Mouse (Mus musculus) adrenal gland, postnatal 14 days (tissue): ENCODE measurements around the gene Cd59b. TPM values are rescaled to one million over a fixed set of nuclear protein-coding genes. Genes with fewer than 3 reads are reported as not detected.
"Not testable (repeated sequence)": the region's sequence is repeated elsewhere in the genome, so short reads cannot be mapped to it uniquely, and the experiment has no call there.

Experiments
- DNase-seq: peaks from one replicate; pipeline ENCODE4 v3.0.0; 2021; ENCODE audit warnings: mixed read lengths
- total RNA-seq: library from RNA; stranded (reverse); gene quantifications from 2 replicates; pipeline ENCODE4 v1.2.3, GENCODE M21; 2021

Cd59b gene
- total RNA-seq, 1 experiment from 2014 or later, result 4.6 TPM

DNA sequence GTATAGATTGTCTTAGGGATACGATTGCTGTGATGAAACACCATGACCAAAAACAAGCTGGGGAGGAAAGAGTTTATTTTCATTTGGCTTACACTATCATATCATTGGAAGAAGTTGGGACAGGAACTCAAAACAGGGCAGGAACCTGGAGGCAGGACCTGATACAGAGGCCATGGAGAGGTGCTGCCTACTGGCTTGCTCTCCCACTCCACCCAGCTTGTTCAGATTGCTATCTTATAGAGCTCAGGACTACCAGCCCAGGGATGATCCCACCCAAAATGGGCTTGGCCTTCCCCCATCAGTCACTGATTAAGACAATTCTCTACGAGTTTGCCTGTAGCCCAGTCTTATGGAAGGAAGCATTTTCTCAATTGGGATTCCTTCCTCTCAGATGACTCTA is 5.5 kb upstream of the Cd59b start:
- no peak for DNase-seq

DNA sequence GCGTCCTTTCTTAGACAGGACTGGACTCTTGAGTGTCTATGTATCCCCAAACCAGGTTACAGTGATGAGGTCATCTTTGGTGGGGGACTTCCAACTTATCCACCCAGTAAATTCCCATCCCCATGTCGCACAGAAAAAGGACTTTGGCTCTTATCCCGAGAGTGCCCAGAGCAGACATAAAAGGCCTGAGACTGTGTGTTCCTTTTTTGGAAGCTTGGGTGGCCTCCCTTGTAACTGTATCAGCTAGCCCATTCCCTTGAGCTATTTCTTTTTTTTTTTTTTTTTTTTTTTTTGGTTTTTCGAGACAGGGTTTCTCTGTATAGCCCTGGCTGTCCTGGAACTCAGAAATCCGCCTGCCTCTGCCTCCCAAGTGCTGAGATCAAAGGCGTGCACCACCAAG is 4.1 kb upstream of the Cd59b start, which contains the start of gene Gm10912:
Gene Gm10912, plus strand, starts transcription at position 301 of the 400 bp plus-strand sequence.
- not testable (repeated sequence) for DNase-seq

DNA sequence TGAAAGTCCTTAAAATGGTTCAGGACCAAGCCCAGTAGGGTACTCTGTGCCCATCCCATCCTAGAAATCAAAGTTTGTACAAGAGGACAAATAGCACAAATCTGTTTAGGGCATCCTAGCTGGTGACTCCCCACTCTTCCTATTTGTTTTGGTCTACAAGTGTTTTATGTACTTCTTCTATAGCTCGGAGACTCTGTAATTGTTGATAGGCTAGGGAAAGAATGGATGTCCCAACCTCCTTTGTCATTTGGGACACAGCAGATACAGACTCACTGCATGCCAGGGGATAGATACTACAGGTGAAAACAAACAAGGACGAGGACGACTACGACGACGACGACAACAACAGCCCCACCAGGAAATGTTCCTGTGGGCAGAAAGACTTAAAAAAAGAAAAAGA is 1.2 kb upstream of the Cd59b start, which contains the start of gene Gm10799:
Gene Gm10799, minus strand, starts transcription at position 101 of the 400 bp plus-strand sequence.
- not testable (repeated sequence) for DNase-seq

DNA sequence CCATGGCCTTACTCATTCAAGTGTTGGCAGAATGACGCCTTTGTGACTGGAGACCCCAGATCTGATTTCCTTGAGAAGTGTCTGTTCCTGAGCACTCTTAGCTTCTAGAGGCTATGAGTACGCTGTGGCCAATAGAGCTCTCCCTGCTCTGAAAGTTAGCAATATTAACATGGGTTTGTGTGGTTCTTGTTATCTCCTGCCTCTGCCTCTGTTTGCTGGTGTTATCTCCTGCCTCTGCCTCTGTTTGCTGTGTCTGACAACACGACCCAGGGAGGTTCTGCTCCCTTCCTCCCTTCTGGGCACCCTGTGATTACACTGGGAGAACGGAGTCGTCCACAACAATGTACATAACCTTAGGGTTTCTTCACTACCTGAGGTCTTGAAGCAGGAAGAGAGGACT is 8.6 kb downstream of the Cd59b start:
- DNase-seq, result not testable (repeated sequence)

DNA sequence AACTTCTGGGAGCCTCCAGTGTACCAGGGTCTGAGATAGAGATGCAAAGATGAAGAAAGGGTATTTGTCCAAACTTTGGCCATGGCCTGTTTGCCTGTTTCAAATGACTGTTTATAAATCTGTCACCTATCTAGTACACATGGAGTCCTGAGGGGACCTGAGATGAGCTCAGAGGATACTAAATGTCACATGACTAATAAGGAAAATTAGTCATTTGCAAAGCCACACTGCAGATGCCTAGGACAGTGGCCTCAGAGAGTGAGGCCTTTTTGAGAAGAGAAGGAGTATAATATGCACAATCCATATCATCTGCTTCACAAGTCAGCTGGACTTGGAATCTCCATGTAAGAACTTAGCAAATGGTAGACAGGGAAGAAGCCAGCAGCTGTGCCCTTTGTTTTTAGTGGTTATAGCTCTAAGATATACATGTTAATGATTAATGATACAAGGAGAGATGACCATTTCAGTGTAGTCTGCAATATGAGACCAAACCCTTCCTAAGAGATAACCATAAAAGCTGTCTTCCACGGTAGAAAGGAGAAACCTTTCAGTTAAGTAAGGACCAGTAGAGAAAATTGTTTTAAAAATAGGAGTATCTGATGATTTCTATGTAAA is 11.9 kb downstream of the Cd59b start:
- not testable (repeated sequence) for DNase-seq

DNA sequence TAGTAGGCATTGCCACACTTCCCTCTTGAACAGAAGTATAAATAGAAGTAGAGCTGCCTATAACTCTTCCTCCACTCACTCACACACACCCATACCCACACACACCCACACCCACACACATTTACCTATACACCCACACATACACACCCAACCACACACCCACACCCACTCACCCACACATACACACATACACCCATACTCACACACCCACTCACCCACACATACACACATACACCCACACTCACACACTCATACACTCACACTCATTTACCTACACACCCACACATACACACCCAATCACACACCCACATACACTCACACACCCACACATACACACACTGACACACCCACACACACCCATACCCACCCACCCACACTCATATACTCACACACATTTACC is 12.8 kb downstream of the Cd59b start:
- DNase-seq, result no peak

DNA sequence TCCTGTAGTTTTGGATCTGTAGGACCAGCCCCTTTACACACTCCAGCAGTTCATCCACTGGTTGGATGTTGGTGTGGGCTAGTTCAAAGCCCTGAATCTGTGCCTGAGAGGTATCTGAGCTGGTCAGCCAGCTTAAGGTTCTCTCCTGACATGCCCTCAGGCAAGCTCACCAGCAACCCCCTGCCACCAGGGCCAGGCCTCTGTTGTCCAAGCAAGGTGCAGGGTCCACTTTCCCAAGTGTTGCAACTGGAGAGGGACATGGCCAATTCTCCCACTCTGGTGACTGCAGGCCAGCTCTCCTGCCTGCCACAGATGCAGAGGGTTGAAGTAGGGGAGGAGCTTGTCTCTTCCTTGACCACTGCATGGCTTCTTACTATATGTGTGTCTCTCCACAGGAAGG is 14.4 kb downstream of the Cd59b start:
- not testable (repeated sequence) for DNase-seq

DNA sequence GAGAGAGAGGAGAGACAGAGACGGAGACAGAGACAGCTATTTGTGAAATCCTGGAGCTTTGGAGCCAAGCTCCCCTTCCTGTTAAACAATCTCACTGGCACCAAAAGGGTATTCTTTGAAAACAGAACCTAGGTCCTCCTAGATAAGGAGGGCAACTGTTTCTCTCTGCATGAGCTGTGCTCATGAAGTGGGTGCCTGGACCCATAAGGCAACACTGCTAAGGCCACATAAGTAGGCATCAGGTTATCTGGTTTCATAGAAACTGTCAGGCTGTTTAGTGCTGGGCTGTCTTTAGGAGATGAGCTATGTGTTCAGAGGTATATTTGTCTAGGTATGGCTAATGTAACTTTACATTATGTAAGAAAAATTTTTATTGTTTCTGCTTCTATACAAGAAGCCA is 17.9 kb downstream of the Cd59b start:
- not testable (repeated sequence) for DNase-seq

DNA sequence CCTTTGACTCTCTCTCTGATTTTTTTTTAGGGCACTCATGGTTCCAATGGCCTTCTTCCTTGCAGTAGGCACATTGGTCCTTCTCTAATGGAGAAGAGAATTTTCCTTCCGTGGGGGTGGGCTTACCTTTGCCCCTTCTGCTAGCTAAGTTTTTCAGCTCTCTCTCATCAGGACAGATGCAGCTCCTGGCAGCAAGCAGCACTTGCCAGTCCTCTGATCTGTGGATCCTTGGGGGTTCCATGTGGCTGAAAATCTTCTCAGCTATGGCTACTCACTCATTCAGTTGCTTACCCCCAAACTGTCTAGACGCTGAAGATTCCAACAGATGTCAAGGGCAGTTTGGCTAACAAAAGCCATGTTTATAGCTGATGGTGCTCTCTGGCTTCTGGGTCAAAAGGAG is 23.7 kb downstream of the Cd59b start:
- DNase-seq, result no peak

DNA sequence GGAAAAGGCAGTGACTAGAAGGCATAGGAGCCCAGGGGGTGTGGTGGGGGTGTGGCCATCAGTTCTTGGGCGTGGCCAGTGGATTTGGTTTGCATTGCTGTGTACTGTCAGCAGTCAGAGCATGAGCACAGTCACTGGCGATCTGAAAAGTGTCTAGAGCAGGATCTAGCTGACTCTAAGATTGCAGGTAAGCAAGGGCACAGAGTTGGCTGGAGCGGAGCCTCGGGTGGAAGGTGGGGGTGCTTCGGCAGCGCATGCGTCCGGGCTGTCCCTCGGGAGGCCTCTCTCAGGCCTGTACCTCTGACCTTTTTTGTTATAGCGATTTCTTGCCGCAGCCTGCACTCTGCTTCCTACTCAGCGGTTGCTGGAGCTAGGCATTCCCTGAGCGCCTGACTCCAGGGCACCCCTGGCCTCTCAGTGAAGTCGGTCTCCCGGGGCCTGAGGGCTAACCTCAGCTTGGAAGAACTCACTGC is 26.1 kb downstream of the Cd59b start, which contains the start of gene Cd59a:
Gene Cd59a, plus strand, starts transcription at position 61 of the 473 bp plus-strand sequence.
- DNase-seq, result peak; percentile 92

DNA sequence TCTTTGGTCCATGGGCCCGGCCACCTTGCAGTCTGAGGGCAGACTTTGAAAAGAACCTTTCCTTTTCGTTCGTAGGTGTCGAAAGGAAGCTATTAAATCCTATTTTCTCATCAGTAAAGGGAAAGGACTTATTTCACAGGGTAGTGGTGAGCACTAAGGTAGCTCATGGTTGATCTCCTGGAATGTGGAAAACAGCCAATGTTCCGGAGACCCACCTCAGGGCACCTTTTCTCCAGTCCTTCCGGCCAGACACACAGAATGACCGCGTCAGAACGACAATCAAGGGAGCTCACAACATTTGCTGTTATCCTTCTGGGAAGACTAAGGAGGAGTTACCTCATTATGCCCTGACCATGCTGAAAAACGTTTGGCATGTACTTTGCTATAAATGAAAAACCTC is 26.6 kb downstream of the Cd59b start:
- no peak for DNase-seq

DNA sequence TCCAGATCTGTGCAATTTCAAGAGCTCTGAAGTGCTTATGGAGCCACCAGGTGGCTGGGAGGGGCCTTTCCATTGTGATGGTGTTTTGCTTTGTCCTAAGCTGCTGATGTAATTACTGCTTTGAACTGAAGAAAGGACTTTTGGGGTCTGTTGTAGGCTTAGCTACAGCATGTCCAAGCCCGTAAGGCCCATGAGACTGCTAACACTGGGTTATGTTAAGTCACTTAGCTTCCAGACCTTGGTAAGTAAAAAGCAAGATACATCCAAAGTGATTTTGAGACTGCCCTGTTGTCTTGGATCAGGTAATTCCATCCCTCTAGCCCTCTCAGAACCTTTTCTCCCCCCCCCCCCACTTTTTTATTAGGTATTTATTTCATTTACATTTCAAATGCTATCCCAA is 27.1 kb downstream of the Cd59b start:
- not testable (repeated sequence) for DNase-seq

DNA sequence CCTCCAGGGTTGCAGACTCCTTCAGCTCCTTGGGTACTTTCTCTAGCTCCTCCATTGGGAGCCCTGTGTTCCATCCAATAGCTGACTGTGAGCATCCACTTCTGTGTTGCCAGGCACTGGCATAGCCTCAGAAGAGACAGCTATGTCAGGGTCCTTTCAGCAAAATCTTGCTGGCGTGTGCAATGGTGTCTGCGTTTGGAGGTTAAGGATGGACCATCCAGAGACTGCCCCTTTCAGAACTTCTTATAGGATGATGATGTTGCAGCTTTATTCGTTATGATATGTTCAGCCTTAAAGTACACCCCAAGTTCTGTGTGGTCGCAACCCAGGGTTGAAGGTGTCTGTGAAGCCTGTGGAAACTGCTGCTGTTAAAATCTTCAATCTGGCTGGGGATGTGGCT is 27.7 kb downstream of the Cd59b start:
- not testable (repeated sequence) for DNase-seq

DNA sequence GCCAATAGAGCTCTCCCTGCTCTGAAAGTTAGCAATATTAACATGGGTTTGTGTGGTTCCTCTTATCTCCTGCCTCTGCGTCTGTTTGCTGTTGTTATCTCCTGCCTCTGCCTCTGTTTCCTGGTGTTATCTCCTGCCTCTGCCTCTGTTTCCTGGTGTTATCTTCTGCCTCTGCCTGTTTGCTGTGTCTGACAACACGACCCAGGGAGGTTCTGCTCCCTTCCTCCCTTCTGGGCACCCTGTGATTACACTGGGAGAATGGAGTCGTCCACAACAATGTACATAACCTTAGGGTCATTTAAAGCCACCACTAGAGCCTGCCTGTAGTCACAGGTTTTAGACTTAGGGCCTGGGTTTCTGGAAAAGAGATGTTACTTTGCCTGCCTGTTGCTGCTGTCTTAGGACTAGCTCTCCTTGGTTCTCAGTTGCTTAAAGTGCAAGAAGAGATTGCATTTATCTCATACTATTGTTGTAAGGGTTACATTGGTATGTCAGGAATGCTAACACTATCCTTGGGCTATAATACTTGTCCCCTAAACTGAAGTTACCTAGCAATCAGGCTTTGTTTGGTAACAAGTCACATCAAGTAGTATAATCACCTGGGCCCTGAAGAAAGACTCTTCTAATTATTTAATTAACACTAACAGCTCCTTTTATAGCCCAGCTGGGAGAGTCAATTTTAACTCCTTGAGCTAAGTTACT is 29.0 kb downstream of the Cd59b start:
- no peak for DNase-seq

DNA sequence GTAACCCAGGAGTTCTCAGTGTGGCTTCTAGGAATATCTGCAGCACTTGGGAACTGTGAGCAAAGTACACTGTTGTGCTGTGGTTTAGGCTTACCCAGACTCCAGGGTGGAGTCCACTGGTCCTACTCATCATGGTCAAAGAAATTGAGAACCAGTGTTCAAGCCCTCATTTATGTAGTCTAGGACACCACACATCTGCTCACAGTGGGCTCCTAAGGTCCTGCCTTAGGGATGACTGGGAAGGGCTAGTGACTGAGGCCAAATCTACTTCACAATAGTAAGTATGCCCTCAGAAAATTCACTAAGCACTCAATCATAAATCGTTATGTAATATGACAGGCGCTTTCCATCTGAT is 29.6 kb downstream of the Cd59b start:
- no peak for DNase-seq

DNA sequence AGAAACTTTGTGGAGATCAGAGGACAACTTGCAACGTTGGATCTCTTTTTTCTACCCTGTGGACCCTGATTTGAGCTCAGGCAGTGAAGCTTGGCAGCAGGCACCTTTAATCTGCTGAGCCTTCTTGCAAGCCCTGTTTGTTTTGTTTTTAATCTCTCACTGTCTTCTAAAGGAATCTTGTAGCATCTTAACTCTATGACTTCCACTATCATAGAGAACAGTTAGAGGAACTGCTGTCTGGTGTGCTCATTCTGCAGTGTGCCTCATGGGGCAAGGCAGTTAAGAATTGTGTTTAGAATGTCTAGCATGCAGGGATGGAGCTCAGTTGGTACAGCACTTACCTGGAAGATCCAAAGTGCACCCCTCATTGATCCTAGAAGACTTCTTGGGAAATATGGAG is 30.3 kb downstream of the Cd59b start:
- no peak for DNase-seq

DNA sequence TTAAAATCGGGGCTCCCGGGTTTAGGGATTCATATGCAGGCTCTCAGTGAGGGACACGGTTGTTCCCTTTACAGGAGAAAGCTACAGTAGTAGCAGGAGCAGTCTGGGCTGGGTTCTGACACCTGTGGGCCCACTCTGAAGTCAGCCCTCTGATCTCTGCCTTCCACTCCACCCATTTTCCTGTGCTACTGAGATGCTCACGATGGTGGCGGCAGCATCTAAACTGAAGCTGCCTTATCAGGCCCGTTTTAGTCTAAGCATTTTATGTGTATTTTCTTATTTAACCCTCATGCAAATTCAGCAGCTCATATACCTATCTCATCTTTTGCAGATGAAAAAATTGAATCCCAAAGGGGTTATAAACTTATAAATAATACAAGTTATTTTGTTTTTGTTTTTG is 35.2 kb downstream of the Cd59b start:
- DNase-seq, result no peak

DNA sequence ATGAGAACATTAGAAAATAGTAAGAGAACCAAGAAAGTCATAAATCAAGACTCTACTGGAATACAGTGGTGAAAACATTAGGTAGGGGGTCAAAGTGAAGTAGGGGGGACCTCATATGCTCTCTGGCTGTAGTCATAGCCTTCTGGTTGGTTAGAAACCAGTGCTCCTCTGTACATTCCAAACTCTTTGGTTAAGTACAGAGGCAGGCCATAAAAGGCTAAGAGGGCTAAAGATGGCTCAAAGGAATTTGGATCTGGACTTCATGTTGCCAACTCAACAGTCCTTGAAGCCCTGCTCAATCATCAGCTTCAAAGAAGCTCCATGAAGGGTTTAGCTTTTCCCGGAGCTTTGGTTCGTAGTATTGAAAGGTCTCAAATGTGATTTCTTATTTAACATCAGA is 39.4 kb downstream of the Cd59b start:
- not testable (repeated sequence) for DNase-seq

DNA sequence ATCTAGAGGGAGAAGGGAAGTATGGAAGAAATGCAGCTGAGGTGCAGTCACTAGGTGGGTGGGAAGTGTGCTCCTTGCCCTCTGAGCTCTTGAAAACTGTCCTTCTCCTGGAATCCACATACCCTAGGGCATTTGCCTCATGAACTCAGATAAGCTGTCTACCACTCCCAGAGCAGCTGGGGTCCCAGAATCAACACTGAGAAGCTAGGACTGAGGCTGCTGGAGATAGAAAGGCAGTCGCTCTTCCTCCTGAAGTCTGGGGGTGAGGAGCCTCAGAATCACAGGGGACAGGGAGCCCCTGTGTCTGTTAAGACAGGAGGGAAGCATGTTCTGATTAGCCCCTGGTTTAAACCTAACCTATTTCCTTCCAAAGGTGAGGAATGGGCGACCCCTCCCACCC is 39.9 kb downstream of the Cd59b start:
- DNase-seq, result no peak

DNA sequence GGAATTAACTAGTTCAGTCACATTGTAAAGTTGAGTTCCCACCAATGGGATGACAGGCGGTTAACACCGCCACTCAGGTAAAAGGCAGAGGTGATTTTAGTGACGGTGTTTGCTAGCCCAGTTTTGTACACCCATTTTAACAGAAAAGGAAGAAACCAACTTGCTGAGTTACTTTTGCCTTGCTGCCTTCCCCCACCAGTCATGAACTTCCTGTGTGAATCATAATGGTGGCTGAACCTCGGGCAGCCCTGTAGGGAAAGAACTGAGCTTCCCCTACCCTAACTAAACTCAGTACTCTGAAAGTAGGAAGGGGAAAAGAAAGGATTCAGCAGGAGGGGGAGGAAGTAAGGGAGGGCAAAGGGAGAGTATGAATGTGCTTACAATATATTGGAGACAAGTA is 40.4 kb downstream of the Cd59b start:
- no peak for DNase-seq

DNA sequence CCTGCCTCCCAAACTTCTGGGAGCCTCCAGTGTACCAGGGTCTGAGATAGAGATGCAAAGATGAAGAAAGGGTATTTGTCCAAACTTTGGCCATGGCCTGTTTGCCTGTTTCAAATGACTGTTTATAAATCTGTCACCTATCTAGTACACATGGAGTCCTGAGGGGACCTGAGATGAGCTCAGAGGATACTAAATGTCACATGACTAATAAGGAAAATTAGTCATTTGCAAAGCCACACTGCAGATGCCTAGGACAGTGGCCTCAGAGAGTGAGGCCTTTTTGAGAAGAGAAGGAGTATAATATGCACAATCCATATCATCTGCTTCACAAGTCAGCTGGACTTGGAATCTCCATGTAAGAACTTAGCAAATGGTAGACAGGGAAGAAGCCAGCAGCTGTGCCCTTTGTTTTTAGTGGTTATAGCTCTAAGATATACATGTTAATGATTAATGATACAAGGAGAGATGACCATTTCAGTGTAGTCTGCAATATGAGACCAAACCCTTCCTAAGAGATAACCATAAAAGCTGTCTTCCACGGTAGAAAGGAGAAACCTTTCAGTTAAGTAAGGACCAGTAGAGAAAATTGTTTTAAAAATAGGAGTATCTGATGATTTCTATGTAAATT is 41.6 kb downstream of the Cd59b start:
- not testable (repeated sequence) for DNase-seq

DNA sequence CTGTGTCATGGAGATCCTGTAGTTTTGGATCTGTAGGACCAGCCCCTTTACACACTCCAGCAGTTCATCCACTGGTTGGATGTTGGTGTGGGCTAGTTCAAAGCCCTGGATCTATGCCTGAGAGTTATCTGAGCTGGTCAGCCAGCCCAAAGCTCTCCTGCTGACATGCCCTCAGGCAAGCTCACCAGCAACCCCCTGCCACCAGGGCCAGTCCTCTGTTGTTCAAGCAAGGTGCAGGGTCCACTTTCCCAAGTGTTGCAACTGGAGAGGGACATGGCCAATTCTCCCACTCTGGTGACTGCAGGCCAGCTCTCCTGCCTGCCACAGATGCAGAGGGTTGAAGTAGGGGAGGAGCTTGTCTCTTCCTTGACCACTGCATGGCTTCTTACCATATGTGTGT is 43.9 kb downstream of the Cd59b start:
- DNase-seq, result not testable (repeated sequence)

DNA sequence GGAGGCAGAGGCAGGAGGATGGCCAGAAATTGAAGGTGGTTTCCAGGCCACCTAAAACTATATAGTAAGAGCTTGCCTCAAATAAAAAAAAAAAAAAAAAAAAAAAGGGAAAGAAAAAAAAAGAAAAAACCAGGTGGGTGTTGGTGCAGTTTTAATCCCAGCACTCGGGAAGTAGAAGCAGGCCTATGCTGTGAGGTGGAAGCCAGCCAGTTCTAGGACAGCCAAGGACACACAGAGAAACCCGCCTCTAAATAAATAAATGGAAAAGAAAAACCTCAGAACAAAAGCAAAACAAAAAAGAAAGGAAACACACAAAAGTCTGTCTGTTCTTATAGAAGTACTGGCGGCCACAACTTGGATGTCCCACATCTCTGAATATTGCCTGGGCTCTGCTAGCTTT is 45.2 kb downstream of the Cd59b start:
- no peak for DNase-seq
